Mouse (Mus musculus): Measurements from ENCODE around the gene Btbd35f9. TPM values are rescaled to one million over a fixed set of nuclear protein-coding genes. Genes with fewer than 3 reads are reported as not detected.
"Not testable (repeated sequence)": the region's sequence is repeated elsewhere in the genome, so short reads cannot be mapped to it uniquely, and the experiment has no call there.

Gene Btbd35f9
- not detected in 2 replicates for polyA plus RNA-seq (2014; fragmentation: Nextera tagmentation; extraction: Ambion mirVana)

DNA sequence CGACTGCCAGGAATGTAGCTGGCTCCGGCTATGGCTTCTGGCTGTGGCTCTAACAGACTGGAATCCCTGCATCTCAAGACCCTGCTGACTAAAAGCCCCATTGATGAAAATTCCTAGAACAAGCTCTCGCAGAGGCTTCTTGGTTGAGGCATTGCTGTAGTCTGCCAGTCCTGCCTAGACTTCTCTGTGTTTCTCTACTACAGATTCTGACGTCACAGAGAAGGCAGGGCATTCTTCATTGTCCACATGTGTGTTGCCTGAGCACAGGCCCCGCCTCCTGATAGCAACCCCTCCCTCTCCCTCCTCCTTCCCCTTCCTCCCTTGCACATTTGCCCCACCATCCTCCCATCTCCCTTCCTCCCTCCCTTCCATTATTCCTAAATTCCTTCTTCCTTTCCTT is at the start of gene Btbd35f9:
Gene Btbd35f9 (minus strand): TSS at position 101 of the 400 bp plus-strand sequence.
- H3K4me1 ChIP-seq (ENCODE audit: control insufficient read depth, insufficient read depth, low read length); H3K4me3 ChIP-seq (ENCODE audit: low read depth, low read length); ATAC-seq (replicated peaks; ENCODE audit: insufficient number of reproducible peaks, low FRiP score, low TSS enrichment); H3K36me3 ChIP-seq (ENCODE audit: control insufficient read depth, insufficient read depth, low read length); H3K9ac ChIP-seq (ENCODE audit: low read depth, low read length); H3K27me3 ChIP-seq (ENCODE audit: control insufficient read depth, insufficient read depth, low read length); H3K27ac ChIP-seq (ENCODE audit: low read depth, low read length); H3K4me2 ChIP-seq; H3K9me3 ChIP-seq (replicated peaks; ENCODE audit: control insufficient read depth, low read length): not testable (repeated sequence)
- no CpG with 5 or more reads among the region's 5 CpGs for WGBS (ENCODE audit: insufficient replicate concordance)

Other genes with a start within 250 kb of the Btbd35f9 start
- gene Btbd35f6, start 205.0 kb downstream of the Btbd35f9 start, polyA plus RNA-seq (2014; fragmentation: Nextera tagmentation; extraction: Ambion mirVana) = not detected in 2 replicates
- gene Gm21870, start 174.7 kb downstream of the Btbd35f9 start, polyA plus RNA-seq (2014; fragmentation: Nextera tagmentation; extraction: Ambion mirVana) = not detected in 2 replicates
- not detected in 2 replicates for gene Spin2g, start 77.2 kb upstream of the Btbd35f9 start, polyA plus RNA-seq (2014; fragmentation: Nextera tagmentation; extraction: Ambion mirVana)

Data from heart, embryonic 11.5 days (tissue).